Mouse (Mus musculus): ENCODE data around the gene Sema4d. TPM values are rescaled to one million over a fixed set of nuclear protein-coding genes. Genes with fewer than 3 reads are reported as not detected.

The Sema4d gene
- polyA plus RNA-seq, 1 experiment: 7.5 TPM

DNA sequence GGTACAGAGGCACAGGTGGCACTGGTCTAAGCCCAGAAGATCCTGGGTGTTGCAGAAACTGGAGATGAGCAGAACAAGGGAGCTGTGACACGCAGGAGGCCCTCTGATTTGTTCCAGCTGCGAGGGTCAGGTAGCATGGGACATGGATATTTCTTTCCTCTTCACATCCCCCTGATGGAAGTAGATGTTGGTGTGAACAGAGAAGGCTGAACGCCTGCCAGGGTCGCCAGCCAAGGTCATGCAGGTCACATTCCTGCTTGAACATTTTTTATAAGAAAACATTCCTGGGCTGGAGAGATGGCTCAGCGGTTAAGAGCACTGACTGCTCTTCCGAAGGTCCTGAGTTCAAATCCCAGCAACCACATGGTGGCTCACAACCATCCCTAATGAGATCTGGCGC, 66.2 kb downstream of the Sema4d start:
- no peak for DNase-seq (ENCODE audit: low read depth)

DNA sequence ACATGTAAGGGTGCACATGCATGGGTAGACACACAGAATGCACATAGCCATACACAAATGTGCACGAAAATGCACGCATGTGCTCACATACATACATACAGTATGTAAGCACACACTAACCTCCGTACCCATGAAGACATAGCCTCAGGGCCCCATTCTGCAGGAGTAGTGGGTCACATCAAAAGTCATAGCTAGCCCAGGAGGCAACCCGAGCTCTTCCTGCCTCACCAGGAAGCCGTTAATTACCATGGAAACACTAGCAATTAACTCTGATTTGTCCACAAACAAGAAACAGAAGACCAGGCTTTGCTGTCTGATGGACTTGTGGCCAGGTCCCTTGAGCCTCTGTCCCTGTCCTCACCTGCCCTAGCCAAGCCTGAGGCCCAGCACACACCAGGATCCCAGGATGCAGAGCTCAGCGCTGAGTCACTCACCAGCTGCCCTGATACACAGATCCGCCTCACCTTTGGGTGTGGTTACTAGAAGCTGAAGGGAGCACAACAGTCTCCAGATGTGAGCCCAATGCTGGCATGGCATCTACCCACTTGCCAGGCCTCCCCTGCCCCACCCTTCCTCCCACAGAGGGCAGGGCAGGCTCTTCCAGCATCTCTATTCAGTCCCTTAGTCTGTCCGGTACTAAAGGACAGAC, 67.5 kb downstream of the Sema4d start:
- DNase-seq (ENCODE audit: low read depth): no peak

DNA sequence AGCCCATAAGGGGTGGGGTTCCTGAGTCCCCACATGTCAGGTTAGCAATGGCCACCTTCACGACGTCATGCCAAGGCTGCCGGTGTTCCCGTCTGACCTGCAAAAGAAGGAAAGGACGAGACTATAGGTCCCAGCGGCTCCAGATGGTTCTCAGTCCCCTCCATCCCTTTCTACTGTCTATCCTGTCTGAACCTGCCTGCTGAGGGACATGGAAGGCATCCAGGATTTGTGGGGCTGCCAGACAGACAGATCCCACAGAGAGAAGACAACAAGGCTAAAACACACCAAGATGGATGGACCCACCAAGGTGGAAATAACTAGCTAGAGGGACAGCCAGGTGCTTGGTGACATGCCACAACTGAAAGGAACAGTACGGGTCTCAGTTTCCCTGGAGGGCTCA, 68.1 kb downstream of the Sema4d start:
- DNase-seq (ENCODE audit: low read depth): no peak

DNA sequence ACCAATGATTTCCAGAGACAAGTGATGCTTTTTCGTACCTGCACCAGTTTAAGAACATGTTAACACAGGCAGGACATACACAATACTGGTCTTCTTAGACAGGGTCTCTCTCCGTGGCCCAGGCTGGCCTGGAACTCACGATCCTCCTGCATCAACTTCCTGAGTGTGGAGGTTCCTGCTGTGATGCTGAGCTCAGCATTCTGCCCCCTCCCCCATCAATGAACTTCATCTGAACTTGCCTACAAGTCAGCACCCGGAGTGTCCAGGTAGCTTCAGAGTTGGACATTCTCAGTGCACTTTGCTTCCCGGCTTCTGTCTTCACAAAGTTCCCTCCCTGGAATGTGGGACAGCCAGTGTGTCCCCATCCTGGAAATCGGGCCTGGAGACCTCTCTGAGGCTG, 69.0 kb downstream of the Sema4d start:
- DNase-seq (ENCODE audit: low read depth): no peak

DNA sequence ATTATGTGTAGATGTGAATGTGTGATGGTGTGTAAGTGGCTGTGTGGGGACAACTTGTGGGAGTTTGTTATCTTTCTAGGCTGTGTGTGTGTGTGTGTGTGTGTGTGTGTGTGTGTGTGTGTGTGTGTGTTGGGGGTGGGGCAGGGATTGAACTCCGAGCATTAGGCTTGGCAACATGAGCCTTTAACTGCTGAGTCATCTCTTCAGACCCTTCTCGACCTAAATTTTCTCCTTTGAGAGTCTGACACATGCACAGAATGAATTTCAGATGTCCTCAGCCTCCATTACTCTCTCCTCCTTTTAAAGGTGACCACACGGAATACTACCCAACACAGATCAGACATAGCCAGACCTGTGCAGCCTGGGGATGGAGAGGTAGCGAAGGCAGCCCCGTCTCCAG, 70.4 kb downstream of the Sema4d start:
- DNase-seq (ENCODE audit: low read depth): no peak

DNA sequence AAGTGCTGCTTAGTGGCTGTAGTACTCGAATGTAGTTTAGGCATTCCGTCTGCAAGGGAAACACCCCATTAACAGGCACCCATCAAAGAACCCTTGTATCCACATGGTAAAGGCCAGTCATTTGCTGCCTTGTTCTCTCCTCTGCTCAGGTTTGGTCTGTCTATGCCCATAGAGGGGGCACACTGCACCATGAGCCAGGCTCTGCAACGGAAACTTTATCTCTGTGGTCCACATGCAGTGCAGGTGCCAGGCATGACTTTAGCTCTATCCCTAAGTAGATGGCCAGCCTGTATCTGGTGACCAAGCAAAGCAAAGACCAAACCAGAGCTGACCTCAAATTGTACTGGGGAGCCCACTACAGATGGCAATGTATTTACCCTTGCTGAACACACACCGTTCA, 73.0 kb downstream of the Sema4d start:
- DNase-seq (ENCODE audit: low read depth): no peak

DNA sequence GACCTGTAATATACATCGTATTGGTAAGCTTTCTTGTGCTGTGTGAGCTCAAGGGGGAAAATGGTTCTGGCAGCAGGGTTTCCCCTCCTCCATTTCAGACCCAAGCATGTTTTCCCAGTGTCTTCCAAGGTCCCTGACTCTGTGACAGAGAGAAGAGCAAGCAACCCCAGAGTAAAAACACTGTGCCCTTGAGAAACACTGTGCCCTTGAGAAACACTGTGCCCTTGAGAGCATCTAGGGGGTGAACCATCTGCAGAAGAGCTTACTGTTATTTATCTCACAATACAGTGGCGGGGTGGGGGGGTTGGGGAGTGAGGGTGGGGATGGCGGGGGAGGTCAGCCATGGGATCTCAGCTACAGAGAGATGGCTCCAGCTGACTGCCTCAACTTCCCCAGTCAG, 74.3 kb downstream of the Sema4d start:
- DNase-seq (ENCODE audit: low read depth): no peak

DNA sequence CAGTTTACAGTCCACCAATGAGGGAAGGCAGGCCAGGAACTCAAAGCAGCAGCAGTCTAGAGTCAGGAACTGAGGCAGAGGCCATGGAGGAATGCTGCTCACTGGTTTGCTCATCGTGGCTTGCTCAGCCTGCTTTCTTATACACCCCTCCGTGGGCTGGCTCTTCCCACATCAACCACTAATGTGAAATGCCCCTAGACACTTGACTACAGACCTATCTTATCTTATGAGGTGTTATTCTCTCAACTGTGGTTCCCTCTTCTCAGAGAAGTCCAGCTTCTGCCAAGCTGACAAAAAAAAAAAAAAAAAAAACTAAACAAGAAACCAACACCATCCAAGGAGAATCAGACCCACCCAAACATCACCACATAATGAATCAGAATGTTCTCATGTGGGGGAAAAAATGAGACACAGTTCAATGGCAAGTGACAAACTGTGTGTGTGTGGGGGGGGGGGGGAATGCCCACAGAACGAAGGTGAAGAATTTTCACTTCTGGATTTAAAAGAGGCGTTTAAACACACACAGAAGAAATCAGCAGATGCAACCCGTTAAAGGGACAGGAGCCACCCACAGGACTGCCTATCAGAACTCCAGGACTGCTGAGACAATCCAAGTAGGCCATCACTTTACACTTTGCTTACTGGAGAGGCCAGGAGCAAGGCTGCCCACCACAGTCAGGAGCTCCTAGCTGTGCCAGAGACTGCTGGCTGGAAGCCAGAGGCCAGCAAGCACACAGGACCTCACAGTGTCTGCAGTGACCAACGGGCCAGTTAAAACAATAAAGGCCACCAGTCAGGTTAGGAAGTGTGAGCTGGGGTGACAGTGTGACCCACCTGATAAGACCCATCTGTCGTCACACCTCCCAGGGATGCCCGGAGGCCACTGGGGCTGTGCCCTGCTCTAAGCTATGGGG, 76.9 kb downstream of the Sema4d start:
- no peak for DNase-seq (ENCODE audit: low read depth)

DNA sequence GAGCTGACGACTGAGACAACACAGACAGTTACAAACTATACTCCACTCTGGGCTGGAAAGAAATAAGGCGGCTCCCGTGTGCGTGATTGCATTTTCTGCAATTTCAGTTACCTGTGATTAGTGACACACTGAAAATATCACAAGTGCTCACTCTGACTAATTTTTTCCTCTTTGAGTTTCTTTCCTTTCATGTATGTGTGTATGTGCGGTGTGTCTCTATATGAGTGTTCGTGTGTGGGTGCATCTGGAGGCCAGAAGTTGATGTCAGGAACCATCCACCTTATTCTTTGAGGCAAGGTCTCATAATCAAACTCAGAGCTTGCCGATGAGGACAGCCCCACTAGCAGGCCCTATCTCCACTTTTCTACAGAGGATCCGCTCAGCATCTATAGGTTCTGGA, 81.5 kb downstream of the Sema4d start:
- no peak for DNase-seq (ENCODE audit: low read depth)

DNA sequence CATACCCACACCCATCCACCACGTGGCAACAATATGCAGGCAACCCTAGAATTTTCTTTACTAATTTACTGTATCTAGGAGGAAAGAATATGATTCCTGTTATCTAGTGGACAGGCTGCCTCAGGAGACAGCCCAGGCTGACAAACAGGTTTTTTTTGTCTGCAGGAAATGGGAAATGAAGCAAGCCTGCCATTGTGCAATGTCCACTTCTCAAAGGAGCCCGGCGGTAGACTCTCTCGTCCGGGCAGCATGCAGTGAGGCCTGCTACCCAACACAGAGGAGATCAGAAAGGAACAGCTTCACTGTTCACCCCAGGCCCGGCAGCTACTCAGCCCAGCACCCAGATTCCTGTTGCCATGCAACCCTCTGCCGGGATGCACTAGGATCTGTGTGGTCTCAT, 82.8 kb downstream of the Sema4d start:
- DNase-seq (ENCODE audit: low read depth): peak; percentile 57

DNA sequence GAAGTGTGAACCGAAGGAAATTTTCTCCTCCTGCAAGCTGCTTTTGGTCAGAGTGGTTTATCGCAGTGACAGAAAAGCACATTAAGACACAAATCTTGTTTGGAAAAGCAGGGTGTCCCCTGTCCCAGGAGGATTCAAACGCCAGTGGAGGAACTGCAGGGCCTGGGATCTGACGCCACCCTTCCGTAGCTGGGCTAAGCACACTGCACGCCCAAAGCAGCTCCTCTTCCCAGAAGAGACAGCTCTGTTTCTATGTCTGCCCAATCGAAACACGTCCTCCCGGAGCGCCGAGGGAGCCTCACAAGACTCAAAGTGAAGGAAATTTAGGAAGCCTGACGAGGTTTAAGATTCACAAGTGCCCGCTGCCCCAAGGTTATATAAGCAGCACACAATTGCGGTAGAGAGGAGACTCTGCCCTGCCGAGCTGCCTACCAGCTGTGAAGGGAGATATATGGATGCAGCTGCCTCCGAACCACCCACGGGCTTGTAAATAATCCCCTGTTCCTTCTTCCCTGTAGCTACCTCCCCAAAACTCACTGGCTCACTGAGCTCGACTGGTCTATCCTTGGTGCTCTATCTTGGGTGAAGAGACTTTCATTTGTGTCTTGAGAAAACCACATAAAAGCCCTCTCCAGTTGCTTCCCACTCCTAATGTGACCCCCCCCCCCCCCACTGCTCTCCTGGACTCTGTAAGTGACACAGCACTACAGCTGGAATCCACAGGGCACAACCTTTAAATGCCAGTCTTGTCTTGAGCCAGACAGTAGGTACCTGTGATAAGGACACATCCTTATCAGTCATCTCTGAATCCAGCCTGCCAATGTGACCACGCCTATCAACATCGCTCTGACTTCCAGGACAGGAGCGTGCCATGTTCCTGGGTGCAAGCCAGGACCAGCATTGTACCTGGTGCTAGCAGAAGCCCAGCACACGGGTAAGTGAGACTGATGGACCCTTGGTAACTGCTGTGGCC, 87.4 kb downstream of the Sema4d start:
- DNase-seq (ENCODE audit: low read depth): no peak

DNA sequence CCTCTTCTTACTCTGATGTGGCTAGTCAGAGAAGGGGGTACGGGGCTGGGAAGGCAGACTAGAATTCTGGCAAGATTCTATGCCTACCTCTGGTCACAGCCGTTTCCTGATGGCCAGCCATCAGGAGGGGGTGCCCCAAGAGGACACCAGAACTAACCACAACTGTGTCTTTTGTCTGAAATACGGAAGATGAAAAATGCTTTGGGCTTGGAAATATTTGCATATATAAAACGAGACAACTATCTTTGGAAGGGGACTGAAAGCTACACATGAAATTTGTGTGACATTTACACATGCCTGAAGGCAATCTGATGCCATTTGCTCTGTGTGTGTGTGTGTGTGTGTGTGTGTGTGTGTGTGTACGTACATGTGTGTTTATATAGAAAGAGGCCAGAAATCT, 89.7 kb downstream of the Sema4d start:
- DNase-seq (ENCODE audit: low read depth): no peak

DNA sequence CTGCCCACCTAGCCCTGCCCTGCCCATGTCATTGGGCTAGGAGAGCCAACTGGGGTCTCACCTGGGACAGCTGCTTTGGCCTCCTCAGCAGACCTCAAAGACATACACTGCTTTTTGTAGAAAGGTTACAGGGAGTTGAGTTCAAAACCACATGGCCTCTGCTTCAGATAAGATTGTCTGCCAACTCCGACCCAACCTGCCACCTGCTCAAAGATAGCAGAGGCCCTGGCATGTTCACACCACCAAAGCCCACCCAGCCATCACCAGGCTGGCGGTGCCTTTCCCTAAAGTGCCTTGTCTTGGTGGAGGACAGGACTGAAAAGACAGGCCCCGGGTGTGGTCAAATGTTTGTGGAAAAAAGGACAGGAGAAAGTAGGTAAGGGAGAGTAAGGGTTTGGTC, 95.2 kb downstream of the Sema4d start:
- DNase-seq (ENCODE audit: low read depth): no peak

DNA sequence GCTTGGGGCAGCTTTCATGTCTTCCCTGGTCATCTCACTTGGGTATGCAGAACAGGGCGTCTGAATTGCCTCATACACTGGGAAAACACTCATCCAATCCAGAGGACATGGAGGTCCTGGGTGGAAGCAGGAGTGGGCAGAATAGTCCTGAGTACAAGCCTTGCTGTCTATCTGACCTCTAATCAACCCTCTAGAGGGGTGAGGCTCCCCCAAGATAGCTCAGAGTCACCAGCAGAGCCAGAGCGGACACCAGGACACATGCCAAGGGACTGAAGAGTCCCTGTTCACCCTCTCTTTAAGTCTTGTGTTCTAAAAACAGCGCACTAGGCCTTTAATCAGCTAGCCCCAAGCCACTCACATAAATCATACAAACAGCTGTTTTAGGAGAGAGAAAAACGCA, 95.7 kb downstream of the Sema4d start:
- no peak for DNase-seq (ENCODE audit: low read depth)

DNA sequence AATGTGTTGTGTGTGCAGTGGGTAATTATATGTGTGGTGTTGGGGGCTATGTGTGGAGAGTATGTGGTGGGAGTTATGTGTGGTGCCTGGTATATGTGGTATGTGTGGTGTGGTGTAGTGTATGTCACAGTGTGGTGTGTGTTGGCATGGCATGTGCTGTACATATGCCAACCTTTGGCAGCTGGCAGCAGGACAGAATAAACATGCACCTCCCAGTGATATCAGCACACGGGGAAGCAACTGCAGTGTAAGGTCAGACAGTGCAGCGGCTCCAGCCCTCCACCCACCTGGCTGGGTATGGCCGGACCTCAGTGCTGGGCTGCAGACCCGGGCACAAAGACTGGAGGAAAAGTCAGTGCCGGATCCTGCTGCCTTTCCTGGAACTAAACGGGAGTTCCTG, 96.1 kb downstream of the Sema4d start:
- DNase-seq (ENCODE audit: low read depth): no peak

DNA sequence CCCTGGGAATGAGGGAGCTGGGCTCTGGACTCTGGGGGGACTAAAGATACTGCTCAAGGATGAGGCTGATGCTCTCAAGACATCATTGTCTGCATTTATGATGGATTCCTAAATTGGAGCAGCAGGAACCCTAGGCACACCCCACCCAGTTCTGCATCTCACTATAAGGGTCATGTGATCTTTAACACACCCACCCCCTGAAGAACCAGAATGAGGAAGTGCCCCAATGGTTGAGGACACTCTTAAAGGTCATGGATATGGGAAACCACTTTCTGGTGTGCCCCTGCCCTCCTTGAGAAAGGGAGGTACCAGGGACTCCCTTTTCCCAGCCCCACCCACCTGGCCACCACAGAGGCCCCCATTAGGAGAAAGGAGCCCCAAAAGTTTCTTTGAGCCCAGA, 97.1 kb downstream of the Sema4d start:
- no peak for DNase-seq (ENCODE audit: low read depth)

DNA sequence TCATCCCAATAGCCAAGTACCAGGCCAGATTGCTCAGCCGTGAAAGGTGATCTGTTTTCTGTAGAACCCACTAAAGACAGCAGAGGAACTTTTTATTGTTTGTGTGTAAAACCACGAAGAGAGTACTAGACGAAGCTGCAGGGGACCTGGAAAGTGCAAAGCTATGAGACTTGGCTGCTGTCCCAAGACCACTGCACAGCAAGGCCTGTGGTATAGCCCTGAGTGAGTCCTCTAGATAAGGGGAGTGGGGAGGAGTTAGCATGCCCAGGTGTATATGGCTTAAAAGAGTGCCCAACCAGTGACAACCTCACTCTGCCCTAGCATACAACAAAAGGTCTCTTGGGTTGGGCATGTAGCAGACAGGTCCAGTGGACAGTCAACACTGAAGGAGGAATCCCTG, 104.9 kb downstream of the Sema4d start:
- no peak for DNase-seq (ENCODE audit: low read depth)

DNA sequence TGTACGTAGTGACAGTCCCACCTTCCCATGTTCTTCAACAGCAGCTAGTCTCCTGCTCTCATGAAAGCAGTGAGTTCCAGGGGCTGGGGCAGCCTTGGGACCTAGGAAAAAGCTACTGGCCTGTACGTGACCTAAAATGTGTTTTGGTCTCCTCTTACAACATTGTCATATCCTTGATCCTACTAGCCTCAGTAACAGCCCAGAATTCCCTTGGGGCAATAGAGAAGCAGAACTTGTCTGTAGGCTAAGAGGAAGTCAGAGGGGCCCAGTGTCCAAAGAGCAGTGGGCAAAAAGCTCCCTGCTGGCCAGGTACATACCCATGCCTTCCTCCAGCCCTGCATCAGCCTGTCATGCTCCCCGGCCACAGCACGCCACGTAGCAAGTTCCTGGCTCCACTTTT, 106.6 kb downstream of the Sema4d start:
- no peak for DNase-seq (ENCODE audit: low read depth)

DNA sequence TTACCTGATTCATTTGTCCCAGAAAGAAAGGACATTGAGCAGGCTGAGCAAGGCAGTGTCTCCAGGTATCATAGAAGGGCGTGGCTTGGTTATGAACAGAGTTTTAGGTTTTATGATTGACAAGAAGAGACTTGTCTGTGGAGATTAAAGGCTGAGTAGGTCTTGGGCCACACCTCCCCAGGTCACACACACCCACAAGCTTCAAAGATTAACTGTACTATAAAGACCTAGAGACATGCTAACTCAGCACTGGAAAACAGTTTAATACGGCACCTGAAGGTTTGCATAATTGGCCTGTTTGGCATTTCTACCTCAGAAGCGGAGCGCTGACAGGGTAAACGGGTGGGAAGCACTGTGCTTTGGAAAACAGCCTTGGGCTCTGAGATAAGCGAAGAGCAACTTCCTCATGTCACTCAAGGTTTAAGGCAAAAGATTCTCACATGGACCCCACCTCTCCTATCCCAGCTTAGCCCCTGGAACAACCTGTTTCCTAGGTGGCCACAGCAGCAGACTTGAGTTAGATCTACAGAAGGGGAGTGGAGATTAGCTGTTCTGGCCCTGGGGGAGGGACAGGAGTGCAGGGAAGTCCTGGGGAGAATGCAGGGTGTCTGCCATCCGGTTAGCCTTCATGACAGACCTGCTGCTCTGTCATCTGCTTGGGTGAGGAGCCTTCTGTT, 108.1 kb downstream of the Sema4d start:
- no peak for DNase-seq (ENCODE audit: low read depth)

DNA sequence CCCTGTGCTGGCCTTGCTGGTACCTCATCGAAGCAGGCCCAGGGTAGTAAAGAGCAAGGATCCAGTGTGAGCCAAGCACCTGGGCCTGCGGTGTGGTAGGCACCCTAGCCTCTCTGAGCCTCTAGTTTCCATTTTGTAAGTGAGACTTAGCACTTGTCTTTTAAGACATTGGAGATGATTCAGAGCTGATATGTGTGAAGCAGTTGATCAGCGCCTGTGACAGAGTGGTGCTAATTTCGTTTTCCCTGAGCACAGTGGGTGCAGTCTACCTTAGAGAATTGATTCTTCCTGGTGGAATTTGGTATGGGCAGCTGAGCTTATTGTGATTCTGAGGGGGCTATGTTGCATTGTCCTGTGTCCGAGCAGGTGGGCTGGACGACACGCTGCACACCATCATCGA, 111.9 kb downstream of the Sema4d start:
- no peak for DNase-seq (ENCODE audit: low read depth)

DNA sequence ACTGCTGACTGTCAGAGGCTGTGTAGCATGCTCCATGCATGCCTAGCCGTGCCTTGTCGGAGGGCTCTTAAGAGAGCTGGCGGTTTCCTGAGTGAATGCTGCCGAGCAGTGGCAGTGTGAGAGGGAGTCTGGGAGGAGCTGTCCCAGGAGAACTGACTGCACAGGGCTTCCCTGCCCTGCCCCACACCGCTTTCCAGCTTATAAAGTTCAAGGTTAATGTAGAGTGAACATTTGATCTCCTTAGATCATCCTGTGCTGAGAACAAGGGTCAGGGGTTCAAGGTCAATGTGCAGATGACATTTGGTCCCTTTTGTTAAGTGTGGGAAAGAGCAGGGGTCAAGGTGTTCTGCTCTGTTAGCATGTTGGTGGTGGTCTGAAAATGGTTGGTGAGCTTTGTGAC, 112.5 kb downstream of the Sema4d start:
- DNase-seq (ENCODE audit: low read depth): no peak

DNA sequence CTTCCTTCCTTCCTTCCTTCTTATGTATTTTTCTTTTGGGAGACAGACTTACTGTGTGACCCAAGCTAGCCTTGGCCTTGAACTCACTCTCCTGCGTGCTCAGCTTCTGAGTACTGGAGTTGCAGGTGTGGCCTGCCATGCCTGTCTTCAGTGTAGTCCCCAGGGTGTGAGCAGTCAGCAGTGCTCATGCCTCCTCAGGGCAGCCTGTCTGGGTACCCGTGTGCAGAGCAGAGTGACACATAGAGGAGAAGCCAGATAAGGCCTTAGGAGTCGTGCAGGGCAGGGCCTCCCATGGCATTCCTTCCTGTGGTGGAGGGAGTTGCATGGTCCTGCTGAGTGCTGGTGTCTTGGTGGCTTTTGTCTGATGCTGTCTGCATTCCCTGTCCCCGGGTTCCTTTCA, 114.2 kb downstream of the Sema4d start:
- DNase-seq (ENCODE audit: low read depth): no peak
